Mouse (Mus musculus) hindbrain, embryonic 15.5 days (tissue): ENCODE measurements around the gene Syngr3. TPM values are rescaled to one million over a fixed set of nuclear protein-coding genes. Genes with fewer than 3 reads are reported as not detected.
A peak's percentile ranks its signal among the peaks of the same experiment; 100 is the strongest.
"Not testable (repeated sequence)": the region's sequence is repeated elsewhere in the genome, so short reads cannot be mapped to it uniquely, and the experiment has no call there.

ENCODE experiments used
- ATAC-seq: fragments of 200-750 bp; cut with Nextera tagmentation; 2 replicates; pipeline ENCODE4 v1.8.0; 2017; ENCODE audit warnings: low read depth, moderate number of reproducible peaks, moderate TSS enrichment; ENCODE audit not compliant: low FRiP score
- H3K27ac ChIP-seq: fragments of 300-500 bp; sonication (generic); replicated peaks from 2 replicates; pipeline ENCODE4 v1.5.1; 2015; ENCODE audit warnings: mild to moderate bottlenecking, inconsistent platforms
- H3K27me3 ChIP-seq: fragments of 300-500 bp; sonication (generic); 2 replicates; pipeline ENCODE4 v1.6.1; 2015; ENCODE audit warnings: control low read depth, inconsistent platforms
- H3K36me3 ChIP-seq: fragments of 300-500 bp; sonication (generic); 2 replicates; pipeline ENCODE4 v1.6.1; 2015; ENCODE audit warnings: control low read depth, inconsistent platforms
- H3K4me1 ChIP-seq: fragments of 300-500 bp; sonication (generic); replicated peaks from 2 replicates; pipeline ENCODE4 v1.6.1; 2015; ENCODE audit warnings: control low read depth, inconsistent platforms
- H3K4me2 ChIP-seq: fragments of 300-500 bp; sonication (generic); 2 replicates; pipeline ENCODE4 v1.6.1; 2015; ENCODE audit warnings: moderate library complexity, mild to moderate bottlenecking, inconsistent platforms
- H3K4me3 ChIP-seq: fragments of 300-500 bp; sonication (generic); 2 replicates; pipeline ENCODE4 v1.5.1; 2015; ENCODE audit warnings: mild to moderate bottlenecking, inconsistent platforms
- H3K9ac ChIP-seq: fragments of 300-500 bp; sonication (generic); 2 replicates; pipeline ENCODE4 v1.6.1; 2015; ENCODE audit warnings: inconsistent platforms
- H3K9me3 ChIP-seq: fragments of 300-500 bp; sonication (generic); 2 replicates; pipeline ENCODE4 v1.6.1; 2016; ENCODE audit warnings: control low read depth, inconsistent platforms
- WGBS: fragments of 180-500 bp; shearing (Covaris S2); methylation state at CpG from one replicate; pipeline ENCODE4 v1.1.7; 2015; 5-methylcytosine and 5-hydroxymethylcytosine counted together
- polyA plus RNA-seq: library from polyadenylated mRNA; unstranded; fragments of >200 nt; fragmentation: Nextera tagmentation; extraction: Ambion mirVana; gene quantifications from 2 replicates; pipeline ENCODE4 v1.2.1, GENCODE M21; 2015

Syngr3 gene
- polyA plus RNA-seq, 1 experiment from 2014 or later, result 241 TPM

DNA sequence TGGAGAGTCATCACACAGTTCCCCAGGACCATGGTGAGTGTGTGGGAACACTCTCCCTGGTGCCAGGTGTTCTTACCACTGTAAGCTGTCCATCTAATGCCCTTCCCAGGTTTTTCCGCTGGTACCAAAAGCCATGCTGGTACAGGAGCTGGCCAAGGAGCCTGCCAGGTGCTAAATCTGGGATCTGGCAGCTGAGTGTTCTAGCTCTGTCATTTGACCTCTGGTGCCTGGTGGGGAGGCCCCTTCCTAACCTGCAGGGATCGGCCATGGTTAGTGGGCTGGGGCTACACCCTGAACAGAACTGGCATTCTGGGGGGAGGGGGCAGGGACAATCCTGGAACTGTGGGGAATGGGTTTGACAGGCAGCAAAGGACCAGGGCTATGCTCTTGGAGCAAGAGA, 37.9 kb upstream of the Syngr3 start, which contains the start of gene Rpl3l:
Rpl3l (plus strand) TSS at position 203 of the 400 bp plus-strand sequence.
- H3K4me2 ChIP-seq, result no peak within 1 kb of the TSS
- no peak for ATAC-seq

DNA sequence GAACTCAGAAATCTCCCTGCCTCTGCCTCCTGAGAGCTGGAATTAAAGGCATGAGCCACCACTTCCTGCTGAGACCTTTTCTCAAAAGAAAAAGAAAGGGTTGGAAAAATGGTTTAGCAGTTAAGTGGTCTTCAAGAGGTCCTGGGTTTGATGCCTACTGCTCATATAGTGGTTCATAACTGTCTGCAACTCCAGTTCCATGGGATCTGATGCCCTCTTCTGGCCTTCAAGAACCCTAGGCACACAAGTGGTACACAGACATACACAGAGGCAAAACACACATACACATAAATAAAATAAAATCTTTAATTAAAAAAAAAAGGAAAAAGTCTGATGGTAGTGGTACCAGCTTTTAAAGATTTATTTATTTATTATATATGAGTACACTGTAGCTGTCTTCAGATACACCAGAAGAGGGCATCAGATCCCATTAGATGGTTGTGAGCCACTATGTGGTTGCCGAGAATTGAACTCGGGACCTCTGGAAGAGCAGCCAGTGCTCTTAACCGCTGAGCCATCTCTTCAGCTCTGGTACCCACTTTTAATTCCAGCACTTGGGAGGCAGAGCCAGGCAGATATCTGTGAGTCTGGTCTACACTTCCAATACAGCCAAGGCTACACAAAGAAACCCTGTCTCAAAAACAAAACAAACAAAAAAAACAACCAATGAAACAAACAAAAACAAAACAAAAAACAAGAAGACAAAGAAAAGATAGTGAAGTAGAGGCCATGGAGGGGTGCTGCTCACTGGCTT, 36.1 kb upstream of the Syngr3 start:
- Histone ChIP-seq H3K36me3 (peaks cover 13% of the 10 kb centered on the region), H3K9ac (no peak overlapping the region), H3K4me1 (peaks cover 27% of the 10 kb centered on the region), H3K27me3 (no peaks in the 10 kb centered on the region), H3K9me3 (no peaks in the 10 kb centered on the region), H3K27ac (no peak overlapping the region), H3K4me2 (no peak overlapping the region), H3K4me3 (no peak overlapping the region)
- ATAC-seq, result no peak
- WGBS, result 75% methylated on average over 3 of the region's 3 CpGs

More for the DNA sequence above, 37.9 kb upstream of the Syngr3 start, which contains the start of gene Rpl3l:
- no peaks in the 10 kb centered on the region for H3K9me3 ChIP-seq
- no peaks in the 10 kb centered on the region for H3K27me3 ChIP-seq
- peaks cover 11% of the 10 kb centered on the region for H3K4me1 ChIP-seq
- no peak within 1 kb of the TSS for H3K27ac ChIP-seq
- no peaks in the 10 kb centered on the region for H3K36me3 ChIP-seq
- 82% methylated on average over 2 of the region's 2 CpGs for WGBS
- H3K9ac ChIP-seq, result no peak within 1 kb of the TSS
- H3K4me3 ChIP-seq, result no peak within 1 kb of the TSS

GRCm38 (mm10) chr17:24724184-24724583, 34.4 kb upstream of the Syngr3 start, which contains the start of gene Ndufb10:
Ndufb10 (minus strand) TSS chr17:24724478.
- WGBS, result 0% methylated on average over 30 of the region's 30 CpGs
- ATAC-seq, result peak; percentile 77
- Histone ChIP-seq H3K4me2 (peak within 1 kb of the TSS; percentile 81), H3K27ac (peak within 1 kb of the TSS; percentile 84), H3K9ac (peak within 1 kb of the TSS; percentile 91), H3K36me3 (peaks cover 13% of the 10 kb centered on the region), H3K9me3 (no peaks in the 10 kb centered on the region), H3K27me3 (no peaks in the 10 kb centered on the region), H3K4me1 (peaks cover 31% of the 10 kb centered on the region), H3K4me3 (peak within 1 kb of the TSS; percentile 78)

GRCm38 (mm10) chr17:24723881-24724180, 34.1 kb upstream of the Syngr3 start:
- ATAC-seq, result no peak
- Histone ChIP-seq H3K27me3 (no peaks in the 10 kb centered on the region), H3K27ac (peak overlapping the region; percentile 84), H3K9ac (peak overlapping the region; percentile 91), H3K4me3 (peak overlapping the region; percentile 78), H3K9me3 (no peaks in the 10 kb centered on the region), H3K4me2 (peak overlapping the region; percentile 81), H3K4me1 (peaks cover 35% of the 10 kb centered on the region), H3K36me3 (peaks cover 13% of the 10 kb centered on the region)
- 1% methylated on average over 15 of the region's 15 CpGs for WGBS

DNA sequence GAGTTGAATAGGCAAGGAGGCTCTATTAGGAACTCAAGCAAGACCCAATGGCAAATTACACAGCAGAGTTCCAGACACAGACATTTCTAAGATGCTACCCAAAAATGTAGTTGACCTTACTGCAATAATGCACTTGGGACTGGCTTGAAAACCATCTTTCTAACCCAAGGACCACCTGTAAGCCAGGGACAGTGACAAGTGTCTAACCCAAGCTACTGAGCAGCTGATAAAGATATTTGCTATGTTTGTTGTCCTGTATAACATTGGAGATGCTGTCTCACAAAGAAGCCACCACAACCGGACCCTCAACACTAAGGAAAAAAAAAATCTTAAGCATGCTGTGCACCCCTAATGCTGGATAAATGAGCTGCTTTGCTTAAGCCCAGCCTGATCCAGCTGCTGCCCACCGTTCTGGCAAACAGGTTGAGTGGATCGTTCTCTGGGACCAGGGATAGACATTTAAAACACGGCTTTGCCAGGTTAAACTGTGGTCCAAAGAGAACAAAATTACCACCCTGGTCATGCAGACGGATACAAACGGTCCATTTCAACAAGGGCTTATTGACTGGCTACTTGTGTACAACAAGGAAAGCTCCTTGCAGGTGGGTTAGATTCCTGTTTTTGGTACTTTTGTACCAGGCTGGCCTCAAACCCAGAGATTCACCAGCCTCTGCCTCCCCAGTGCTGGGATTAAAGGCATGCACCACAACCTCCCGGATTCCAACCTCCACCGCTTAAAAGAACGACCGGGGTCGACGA, 33.5 kb upstream of the Syngr3 start:
- ATAC-seq, result no peak
- Histone ChIP-seq H3K27ac (peak overlapping the region; percentile 84), H3K4me1 (peaks cover 40% of the 10 kb centered on the region), H3K27me3 (no peaks in the 10 kb centered on the region), H3K36me3 (peaks cover 13% of the 10 kb centered on the region), H3K9ac (peak overlapping the region; percentile 91), H3K4me2 (peak overlapping the region; percentile 81), H3K4me3 (peak overlapping the region; percentile 78), H3K9me3 (no peaks in the 10 kb centered on the region)
- 4% methylated on average over 12 of the region's 12 CpGs for WGBS

DNA sequence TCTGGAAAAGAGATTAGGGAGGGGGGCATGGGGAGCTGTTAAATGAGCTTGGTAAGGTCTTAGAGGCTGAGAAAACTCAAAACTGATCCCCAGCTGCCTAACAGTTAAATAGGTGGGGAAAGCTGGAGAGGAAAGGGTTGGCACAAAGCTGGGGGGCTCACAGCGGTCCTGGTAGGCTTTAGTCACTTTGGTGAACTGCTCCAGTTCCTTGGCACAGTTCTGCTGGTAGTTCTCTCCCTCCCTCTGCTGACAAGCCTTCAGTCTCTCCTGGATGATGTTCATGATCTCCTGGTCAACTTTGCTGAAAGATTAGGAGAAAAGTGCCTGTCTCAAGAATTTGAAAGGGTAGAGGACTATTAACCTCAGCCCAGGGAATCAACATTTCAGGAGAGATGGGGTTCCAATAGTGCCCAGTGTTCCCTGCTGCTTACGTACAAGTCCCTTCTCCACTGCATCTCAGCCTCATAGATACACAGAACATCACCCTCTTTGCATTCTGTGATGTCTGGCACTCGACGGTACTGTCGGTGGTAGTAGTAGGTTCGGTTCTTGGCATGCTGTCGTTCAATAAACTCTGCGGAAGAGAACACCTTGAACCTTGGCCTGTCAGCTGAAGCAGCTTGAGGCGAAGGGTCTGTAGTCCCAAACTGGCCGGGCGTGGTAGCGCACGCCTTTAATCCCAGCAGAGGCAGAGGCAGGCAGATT, 32.6 kb upstream of the Syngr3 start:
- H3K4me2 ChIP-seq, result peak overlapping the region; percentile 81
- peak overlapping the region; percentile 78; the same call in 1 of the 2 replicates for H3K4me3 ChIP-seq
- no peak for ATAC-seq
- H3K27ac ChIP-seq, result no peak overlapping the region
- peaks cover 13% of the 10 kb centered on the region for H3K36me3 ChIP-seq
- H3K9ac ChIP-seq, result no peak overlapping the region
- peaks cover 40% of the 10 kb centered on the region for H3K4me1 ChIP-seq
- 33% methylated on average over 13 of the region's 13 CpGs for WGBS
- H3K27me3 ChIP-seq, result no peaks in the 10 kb centered on the region
- no peaks in the 10 kb centered on the region for H3K9me3 ChIP-seq

DNA sequence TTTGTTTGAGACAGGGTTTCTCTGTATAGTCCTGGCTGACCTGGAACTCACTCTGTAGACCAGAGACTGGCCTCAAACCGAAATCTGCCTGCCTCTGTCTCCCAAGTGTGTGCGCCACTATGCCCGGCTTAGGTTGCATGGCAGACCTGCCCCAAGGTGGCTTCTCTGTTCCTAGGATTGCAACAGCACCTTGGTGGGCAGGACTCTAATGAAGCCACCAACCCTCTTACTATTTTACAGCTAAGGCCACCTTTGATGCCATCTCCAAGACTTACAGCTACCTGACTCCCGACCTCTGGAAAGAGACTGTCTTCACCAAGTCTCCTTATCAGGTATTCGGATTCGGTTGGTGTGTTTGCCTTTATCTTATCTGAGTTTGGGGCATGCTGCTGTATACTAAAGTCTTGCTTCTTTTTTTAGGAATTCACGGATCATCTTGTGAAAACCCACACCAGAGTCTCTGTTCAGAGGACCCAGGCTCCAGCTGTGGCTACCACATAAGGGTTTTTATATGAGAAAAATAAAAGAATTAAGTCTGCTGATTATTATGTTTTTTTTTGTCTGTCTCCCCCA, 31.7 kb upstream of the Syngr3 start:
- peaks cover 17% of the 10 kb centered on the region for H3K36me3 ChIP-seq
- H3K27me3 ChIP-seq, ATAC-seq, H3K27ac ChIP-seq, H3K9me3 ChIP-seq: not testable (repeated sequence)
- H3K4me2 ChIP-seq, result peak overlapping the region; percentile 81
- peaks cover 40% of the 10 kb centered on the region for H3K4me1 ChIP-seq
- H3K4me3 ChIP-seq, result peak overlapping the region; percentile 93
- WGBS, result 77% methylated on average over 7 of the region's 7 CpGs
- H3K9ac ChIP-seq, result peak overlapping the region; percentile 24; the same call in 1 of the 2 replicates

DNA sequence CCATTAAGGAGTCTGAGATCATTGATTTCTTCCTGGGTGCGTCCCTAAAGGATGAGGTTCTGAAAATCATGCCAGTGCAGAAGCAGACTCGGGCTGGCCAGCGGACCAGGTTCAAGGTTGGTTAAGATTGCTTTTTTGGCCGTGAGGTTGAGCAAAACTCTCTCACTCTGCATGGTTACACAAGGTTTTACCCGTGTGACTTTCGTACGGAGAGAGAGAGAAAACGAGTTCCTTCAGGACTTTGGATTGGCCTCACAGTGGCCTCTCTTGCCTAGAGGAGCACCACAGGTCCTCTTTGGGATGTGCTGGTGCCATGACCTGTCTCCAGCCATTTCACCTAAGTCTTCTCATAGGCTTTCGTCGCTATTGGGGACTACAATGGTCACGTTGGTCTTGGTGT, 30.9 kb upstream of the Syngr3 start:
- Histone ChIP-seq H3K36me3 (peaks cover 20% of the 10 kb centered on the region), H3K4me2 (peak overlapping the region; percentile 81), H3K9ac (peak overlapping the region; percentile 83), H3K4me1 (peaks cover 40% of the 10 kb centered on the region), H3K27ac (peak overlapping the region; percentile 85; the same call in 1 of the 2 replicates), H3K4me3 (peak overlapping the region; percentile 93)
- not testable (repeated sequence) for ATAC-seq, H3K9me3 ChIP-seq, H3K27me3 ChIP-seq
- WGBS, result under 1% methylated on average over 11 of the region's 11 CpGs

- Histone ChIP-seq H3K4me3 (peak overlapping the region; percentile 93), H3K27me3 (no peaks in the 10 kb centered on the region), H3K4me2 (peak overlapping the region; percentile 81), H3K9ac (peak overlapping the region; percentile 97), H3K9me3 (no peaks in the 10 kb centered on the region), H3K36me3 (peaks cover 20% of the 10 kb centered on the region), H3K4me1 (peaks cover 40% of the 10 kb centered on the region), H3K27ac (peak overlapping the region; percentile 90)
- under 1% methylated on average over 61 of the region's 61 CpGs for WGBS
- ATAC-seq, result peak; percentile 98
Observed at GRCm38 (mm10) chr17:24719494-24720222, 29.9 kb upstream of the Syngr3 start.

DNA sequence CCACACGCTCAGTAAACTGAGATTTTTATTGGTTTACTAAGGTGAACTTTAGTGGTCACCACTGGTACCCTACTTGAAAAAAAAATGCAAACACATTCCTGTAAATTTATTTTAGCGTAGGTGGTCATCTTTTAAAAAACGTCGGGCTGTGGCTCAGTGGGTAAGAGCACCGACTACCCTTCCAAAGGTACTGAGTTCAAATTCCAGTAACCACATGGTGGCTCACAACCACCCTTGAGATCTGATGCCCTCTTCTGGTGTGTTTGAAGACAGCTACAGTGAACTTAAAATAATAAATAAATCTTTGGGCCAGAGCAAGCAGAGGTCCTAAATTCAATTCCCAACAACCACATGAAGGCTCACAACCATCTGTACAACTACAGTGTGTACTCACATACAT, 29.2 kb upstream of the Syngr3 start:
- H3K9ac ChIP-seq, result peak overlapping the region; percentile 97
- H3K4me1 ChIP-seq, result peaks cover 40% of the 10 kb centered on the region
- peaks cover 20% of the 10 kb centered on the region for H3K36me3 ChIP-seq
- peak overlapping the region; percentile 70 for H3K4me2 ChIP-seq
- 66% methylated on average over 5 of the region's 5 CpGs for WGBS
- peak overlapping the region; percentile 93 for H3K4me3 ChIP-seq
- ATAC-seq, H3K9me3 ChIP-seq, H3K27me3 ChIP-seq, H3K27ac ChIP-seq: not testable (repeated sequence)

DNA sequence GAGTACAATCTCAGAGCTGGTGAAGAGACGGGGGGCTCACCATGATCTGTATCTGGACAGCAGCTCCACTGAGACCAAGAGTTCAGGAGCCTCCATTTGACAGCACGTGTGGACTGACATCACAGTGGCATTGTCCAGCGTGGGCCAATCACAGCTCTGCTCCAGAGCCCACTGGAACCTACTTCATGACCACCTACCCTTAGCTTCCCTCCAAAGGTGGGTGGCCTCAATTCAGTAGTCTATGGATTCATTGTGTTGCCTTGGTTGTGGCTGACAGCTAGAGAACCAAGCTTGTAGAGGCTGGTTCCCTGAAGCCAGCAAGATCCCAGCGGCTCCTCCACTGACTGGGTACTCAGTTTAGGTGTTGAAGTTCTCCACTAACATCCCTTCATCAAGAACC, 28.2 kb upstream of the Syngr3 start, which contains the start of the genes Rnf151 and Rps2:
Rnf151 (minus strand) TSS at position 121 of the 400 bp plus-strand sequence.
Rps2 (plus strand) TSS at position 174 of the 400 bp plus-strand sequence.
- Histone ChIP-seq H3K27ac (no peak within 1 kb of the TSS), H3K36me3 (peaks cover 20% of the 10 kb centered on the region), H3K4me3 (peak within 1 kb of the TSS; percentile 93), H3K9ac (peak within 1 kb of the TSS; percentile 97; the same call in 1 of the 2 replicates), H3K27me3 (no peaks in the 10 kb centered on the region), H3K4me1 (peaks cover 32% of the 10 kb centered on the region), H3K9me3 (no peaks in the 10 kb centered on the region), H3K4me2 (peak within 1 kb of the TSS; percentile 70)
- ATAC-seq, result no peak
- 83% methylated on average over 4 of the region's 4 CpGs for WGBS
